Mouse (Mus musculus) thymus, postnatal 36 days (tissue): ENCODE measurements around the gene Tcap.
A peak's percentile ranks its signal among the peaks of the same experiment; 100 is the strongest.

ENCODE experiments used
- DNase-seq, 2 experiments: peaks; one replicate each; pipeline ENCODE4 v3.0.0; 2022; ENCODE audit warnings: mixed read lengths in 2 of 2

The Tcap gene

GRCm38 (mm10) chr11:98355732-98356299 is 27.8 kb upstream of the Tcap start:
- peak; percentile 49 to 56 for DNase-seq

- no peak for DNase-seq
These were observed 26.8 kb upstream of the Tcap start for GRCm38 (mm10) chr11:98356625-98357394.

GRCm38 (mm10) chr11:98357396-98358160 is 26.0 kb upstream of the Tcap start:
- DNase-seq: no peak

- DNase-seq: peak; percentile 92 to 95
These were observed 25.2 kb upstream of the Tcap start, which contains the start of gene Stard3 for GRCm38 (mm10) chr11:98358161-98359083. Stard3 (plus strand) TSS chr11:98358368.

GRCm38 (mm10) chr11:98360866-98361521 is 22.6 kb upstream of the Tcap start:
- DNase-seq: no peak

GRCm38 (mm10) chr11:98363817-98364216 is 19.8 kb upstream of the Tcap start:
- no peak for DNase-seq

- DNase-seq: no peak
These were observed 19.2 kb upstream of the Tcap start for GRCm38 (mm10) chr11:98364410-98364809.

- peak; percentile 29 to 43 for DNase-seq
These were observed 17.3 kb upstream of the Tcap start for GRCm38 (mm10) chr11:98366290-98366689.

- DNase-seq: peak; percentile 57 to 73
These were observed 16.3 kb upstream of the Tcap start for GRCm38 (mm10) chr11:98367171-98367862.

- DNase-seq: no peak
These were observed 15.8 kb upstream of the Tcap start for GRCm38 (mm10) chr11:98367863-98368186.

GRCm38 (mm10) chr11:98369337-98369736 is 14.3 kb upstream of the Tcap start:
- DNase-seq: no peak

- DNase-seq: no peak
These were observed 13.0 kb upstream of the Tcap start for GRCm38 (mm10) chr11:98370588-98370987.

GRCm38 (mm10) chr11:98371556-98372240 is 11.9 kb upstream of the Tcap start:
- no peak for DNase-seq

GRCm38 (mm10) chr11:98372406-98372805 is 11.2 kb upstream of the Tcap start:
- peak; percentile 48 to 54 for DNase-seq

- DNase-seq: no peak
These were observed 10.4 kb upstream of the Tcap start for GRCm38 (mm10) chr11:98373244-98373643.

- no peak for DNase-seq
These were observed 9.3 kb upstream of the Tcap start for GRCm38 (mm10) chr11:98374266-98374665.

- DNase-seq: no peak
These were observed 6.9 kb upstream of the Tcap start for GRCm38 (mm10) chr11:98376756-98377155.

- DNase-seq: no peak
These were observed 5.8 kb upstream of the Tcap start for GRCm38 (mm10) chr11:98377787-98378186.

GRCm38 (mm10) chr11:98379379-98379778 is 4.2 kb upstream of the Tcap start:
- DNase-seq: no peak

- no peak for DNase-seq
These were observed 3.5 kb upstream of the Tcap start for GRCm38 (mm10) chr11:98380106-98380505.

- no peak for DNase-seq
These were observed 2.0 kb upstream of the Tcap start for GRCm38 (mm10) chr11:98381651-98382050.
